Mouse (Mus musculus): ENCODE results near the gene Tgfb2. TPM values are rescaled to one million over a fixed set of nuclear protein-coding genes. Genes with fewer than 3 reads are reported as not detected.

The Tgfb2 gene
- polyA plus RNA-seq, 1 experiment from 2014 or later = 12.2 TPM

DNA sequence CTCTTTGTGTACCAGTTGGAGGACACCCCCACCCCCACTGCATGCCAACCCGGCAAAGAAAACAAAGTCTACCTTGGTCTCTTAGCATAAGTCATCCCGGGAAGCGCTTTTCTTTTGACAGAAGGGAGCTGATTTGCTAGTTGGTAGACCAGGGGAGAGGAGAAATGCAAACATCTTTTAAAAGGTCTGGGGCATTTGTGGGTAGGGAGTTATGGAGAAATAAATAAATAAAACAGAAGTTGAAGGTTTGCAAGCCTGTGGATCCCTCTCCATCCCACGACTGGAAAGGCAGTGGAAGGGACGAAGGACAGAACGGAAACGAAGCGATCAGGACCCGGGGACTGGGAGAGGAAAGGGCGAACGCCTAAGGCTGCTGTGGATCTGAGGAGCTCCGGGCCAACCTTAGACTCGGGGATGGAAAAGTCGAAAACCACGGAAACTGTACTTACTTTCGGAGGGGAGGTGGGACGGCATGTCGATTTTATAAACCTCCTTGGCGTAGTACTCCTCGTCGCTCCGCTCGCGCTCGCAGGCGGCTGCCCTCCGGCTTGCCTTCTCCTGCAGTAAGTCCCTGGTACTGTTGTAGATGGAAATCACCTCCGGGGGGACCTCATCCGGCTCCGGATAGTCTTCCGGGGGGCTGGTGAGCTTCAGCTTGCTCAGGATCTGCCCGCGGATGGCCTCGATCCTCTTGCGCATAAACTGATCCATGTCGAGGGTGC is 1.6 kb downstream of the Tgfb2 start:
- Histone ChIP-seq H3K9me3 (ENCODE audit: control insufficient read depth, low read length) (no peaks in the 10 kb centered on the region), H3K27me3 (replicated peaks; ENCODE audit: control insufficient read depth, insufficient read depth, low read length) (no peaks in the 10 kb centered on the region), H3K4me1 (ENCODE audit: control insufficient read depth, insufficient read depth, low read length) (peaks cover 23% of the 10 kb centered on the region), H3K4me2 (ENCODE audit: low read depth, low read length) (peak overlapping the region; percentile 93), H3K36me3 (ENCODE audit: control insufficient read depth, insufficient read depth, low read length) (no peaks in the 10 kb centered on the region), H3K4me3 (ENCODE audit: low read length) (peak overlapping the region; percentile 67), H3K9ac (ENCODE audit: low read depth, low read length) (peak overlapping the region; percentile 64), H3K27ac (ENCODE audit: low read length) (peak overlapping the region; percentile 23)
- 1% methylated on average over 36 of the region's 36 CpGs for WGBS
- ATAC-seq = no peak

DNA sequence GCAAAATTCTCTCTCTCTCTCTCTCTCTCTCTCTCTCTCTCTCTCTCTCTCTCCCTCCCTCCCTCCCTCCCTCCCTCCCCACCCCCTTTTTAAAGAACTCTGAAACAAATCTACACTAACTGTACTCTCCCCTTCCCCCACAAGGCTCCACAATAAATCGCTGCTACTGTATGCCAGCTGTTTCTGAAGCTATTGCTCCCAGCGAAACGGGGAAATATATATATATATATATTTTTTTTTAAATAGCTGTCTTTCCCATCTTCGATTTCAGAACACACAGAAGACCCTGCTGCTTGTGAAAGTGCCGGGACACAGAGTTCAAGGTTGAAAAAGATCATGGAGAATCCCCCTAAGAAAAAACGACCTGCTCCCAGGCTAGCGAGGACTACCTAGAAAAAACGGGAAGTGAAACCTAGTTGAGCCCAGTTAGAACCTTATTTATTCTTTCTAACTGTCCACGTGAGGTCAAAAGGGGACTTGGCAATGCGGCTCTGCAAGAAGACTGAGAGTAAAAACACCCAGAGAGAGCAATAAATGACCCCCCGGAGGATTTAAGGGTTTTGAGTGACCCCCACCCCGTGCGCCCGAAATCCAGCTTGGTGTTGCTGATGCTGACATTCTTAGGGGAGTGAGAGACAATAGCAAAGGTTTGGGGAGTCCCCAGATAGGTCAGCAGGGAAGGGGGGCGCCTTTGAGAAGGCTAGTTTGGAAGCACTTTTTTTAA is 2.4 kb downstream of the Tgfb2 start:
- Histone ChIP-seq H3K9me3 (ENCODE audit: control insufficient read depth, low read length) (no peaks in the 10 kb centered on the region), H3K27me3 (replicated peaks; ENCODE audit: control insufficient read depth, insufficient read depth, low read length) (no peaks in the 10 kb centered on the region), H3K4me1 (ENCODE audit: control insufficient read depth, insufficient read depth, low read length) (peaks cover 23% of the 10 kb centered on the region), H3K9ac (ENCODE audit: low read depth, low read length) (peak overlapping the region; percentile 64), H3K4me2 (ENCODE audit: low read depth, low read length) (peak overlapping the region; percentile 93), H3K36me3 (ENCODE audit: control insufficient read depth, insufficient read depth, low read length) (no peaks in the 10 kb centered on the region), H3K27ac (ENCODE audit: low read length) (peak overlapping the region; percentile 23; the same call in 1 of the 2 replicates), H3K4me3 (ENCODE audit: low read length) (peak overlapping the region; percentile 67)
- 1% methylated on average over 15 of the region's 15 CpGs for WGBS
- ATAC-seq = no peak

DNA sequence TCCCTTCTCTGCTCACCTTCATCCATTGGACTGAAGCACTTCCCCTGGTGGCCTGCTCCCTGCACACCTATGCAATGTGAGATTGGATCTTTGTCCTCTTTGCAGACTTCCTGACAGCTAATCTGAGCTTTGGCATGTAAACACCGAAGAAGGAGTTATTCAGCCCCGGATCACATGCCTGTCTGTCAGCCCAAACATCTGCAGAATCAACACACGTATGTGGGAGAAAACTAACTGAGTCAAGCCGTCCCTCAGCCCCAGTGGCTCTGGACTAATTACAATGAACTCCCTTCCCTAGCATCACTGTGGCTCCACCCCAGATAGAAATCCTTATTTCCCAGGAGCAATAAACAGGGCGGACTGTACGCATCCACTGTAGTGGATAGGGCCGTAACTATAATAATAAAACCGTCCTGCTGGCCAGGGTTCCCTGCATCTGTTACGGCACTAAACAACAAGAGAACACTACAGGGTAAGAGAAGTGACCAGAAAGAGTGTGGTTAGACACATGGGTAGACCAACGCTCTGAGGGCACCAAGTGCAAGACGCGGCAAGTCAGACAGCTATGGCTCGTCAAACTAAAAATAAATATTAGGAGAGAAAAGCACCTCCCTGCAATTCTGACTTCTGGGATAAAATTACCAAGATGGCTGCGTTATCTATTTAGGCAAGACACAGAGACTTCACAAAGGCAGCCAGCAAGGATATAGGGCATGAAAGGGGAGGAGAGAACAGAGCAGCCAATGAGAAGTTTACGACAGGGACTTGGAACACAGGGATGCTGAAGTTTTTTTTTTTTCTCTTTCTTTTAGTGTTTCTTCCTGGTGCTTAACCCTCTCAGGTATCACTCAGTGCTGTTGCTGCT is 3.2 kb downstream of the Tgfb2 start:
- 10% methylated on average over 15 of the region's 15 CpGs for WGBS
- Histone ChIP-seq H3K36me3 (ENCODE audit: control insufficient read depth, insufficient read depth, low read length) (no peaks in the 10 kb centered on the region), H3K9ac (ENCODE audit: low read depth, low read length) (peak overlapping the region; percentile 17; the same call in 1 of the 2 replicates), H3K27me3 (replicated peaks; ENCODE audit: control insufficient read depth, insufficient read depth, low read length) (no peaks in the 10 kb centered on the region), H3K9me3 (ENCODE audit: control insufficient read depth, low read length) (no peaks in the 10 kb centered on the region), H3K4me2 (ENCODE audit: low read depth, low read length) (peak overlapping the region; percentile 93), H3K27ac (ENCODE audit: low read length) (no peak overlapping the region), H3K4me3 (ENCODE audit: low read length) (peak overlapping the region; percentile 67), H3K4me1 (ENCODE audit: control insufficient read depth, insufficient read depth, low read length) (peaks cover 23% of the 10 kb centered on the region)
- ATAC-seq = peak; percentile 34

DNA sequence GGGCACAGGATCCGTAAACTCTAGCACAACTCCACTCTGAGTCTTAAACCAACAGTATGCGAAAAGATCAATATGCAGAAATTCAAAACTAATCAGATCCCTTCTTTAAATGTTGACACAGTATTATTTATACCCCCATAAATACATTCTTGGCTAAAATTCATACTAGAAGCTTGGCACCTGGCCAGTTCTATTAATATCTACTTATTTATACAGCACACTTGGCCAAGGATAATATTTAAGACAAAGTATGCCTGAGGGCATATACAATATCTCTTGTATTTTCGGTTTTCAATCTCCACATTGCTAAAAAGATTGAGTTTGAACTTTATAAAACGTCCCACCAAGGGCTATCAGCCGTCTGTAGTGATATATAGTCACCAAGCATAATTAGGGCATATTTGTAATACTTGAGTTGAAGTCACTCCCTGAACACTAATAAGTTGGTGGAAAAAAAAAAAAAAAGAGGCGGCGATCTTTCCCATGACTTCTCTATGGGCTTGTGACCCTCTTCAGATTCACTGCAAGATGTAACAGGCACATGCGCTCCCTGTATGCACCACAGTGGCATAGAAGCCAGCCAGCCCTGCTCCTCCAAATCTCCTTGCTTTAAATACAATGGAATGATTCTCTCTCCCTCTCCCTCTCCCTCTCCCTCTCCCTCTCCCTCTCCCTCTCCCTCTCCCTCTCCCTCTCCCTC is 4.4 kb downstream of the Tgfb2 start:
- no peak overlapping the region for H3K4me3 ChIP-seq (ENCODE audit: low read length)
- H3K9me3 ChIP-seq (ENCODE audit: control insufficient read depth, low read length) = no peaks in the 10 kb centered on the region
- no peak for ATAC-seq
- H3K36me3 ChIP-seq (ENCODE audit: control insufficient read depth, insufficient read depth, low read length) = no peaks in the 10 kb centered on the region
- H3K27me3 ChIP-seq (replicated peaks; ENCODE audit: control insufficient read depth, insufficient read depth, low read length) = no peaks in the 10 kb centered on the region
- H3K4me2 ChIP-seq (ENCODE audit: low read depth, low read length) = no peak overlapping the region
- no peak overlapping the region for H3K27ac ChIP-seq (ENCODE audit: low read length)
- 39% methylated on average over 8 of the region's 8 CpGs for WGBS
- H3K9ac ChIP-seq (ENCODE audit: low read depth, low read length) = no peak overlapping the region
- H3K4me1 ChIP-seq (ENCODE audit: control insufficient read depth, insufficient read depth, low read length) = peaks cover 23% of the 10 kb centered on the region

DNA sequence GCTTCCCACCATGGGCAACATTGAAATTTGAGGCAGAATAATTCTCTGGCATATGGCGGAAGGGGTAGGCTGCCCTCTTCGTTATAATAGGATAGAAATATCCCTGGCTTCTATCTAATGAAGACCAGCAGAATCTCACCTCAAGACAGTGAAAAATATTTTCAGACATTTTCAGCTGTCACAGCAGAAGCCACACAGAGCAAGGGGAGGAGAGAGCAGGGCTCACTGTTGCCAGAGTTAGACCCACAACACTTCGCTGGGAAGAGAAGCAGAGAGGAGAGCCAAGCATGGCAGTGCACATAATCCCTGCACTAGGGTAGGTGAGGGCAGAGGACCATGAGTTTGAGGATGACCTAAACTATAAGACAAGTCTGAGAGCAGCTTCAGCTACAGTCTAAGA is 5.3 kb downstream of the Tgfb2 start:
- 81% methylated on average over 3 of the region's 3 CpGs for WGBS
- Histone ChIP-seq H3K36me3 (ENCODE audit: control insufficient read depth, insufficient read depth, low read length) (no peaks in the 10 kb centered on the region), H3K9me3 (ENCODE audit: control insufficient read depth, low read length) (no peaks in the 10 kb centered on the region), H3K4me1 (ENCODE audit: control insufficient read depth, insufficient read depth, low read length) (peaks cover 21% of the 10 kb centered on the region), H3K27ac (ENCODE audit: low read length) (no peak overlapping the region), H3K4me2 (ENCODE audit: low read depth, low read length) (no peak overlapping the region), H3K4me3 (ENCODE audit: low read length) (no peak overlapping the region), H3K27me3 (replicated peaks; ENCODE audit: control insufficient read depth, insufficient read depth, low read length) (no peaks in the 10 kb centered on the region), H3K9ac (ENCODE audit: low read depth, low read length) (no peak overlapping the region)
- ATAC-seq = no peak

DNA sequence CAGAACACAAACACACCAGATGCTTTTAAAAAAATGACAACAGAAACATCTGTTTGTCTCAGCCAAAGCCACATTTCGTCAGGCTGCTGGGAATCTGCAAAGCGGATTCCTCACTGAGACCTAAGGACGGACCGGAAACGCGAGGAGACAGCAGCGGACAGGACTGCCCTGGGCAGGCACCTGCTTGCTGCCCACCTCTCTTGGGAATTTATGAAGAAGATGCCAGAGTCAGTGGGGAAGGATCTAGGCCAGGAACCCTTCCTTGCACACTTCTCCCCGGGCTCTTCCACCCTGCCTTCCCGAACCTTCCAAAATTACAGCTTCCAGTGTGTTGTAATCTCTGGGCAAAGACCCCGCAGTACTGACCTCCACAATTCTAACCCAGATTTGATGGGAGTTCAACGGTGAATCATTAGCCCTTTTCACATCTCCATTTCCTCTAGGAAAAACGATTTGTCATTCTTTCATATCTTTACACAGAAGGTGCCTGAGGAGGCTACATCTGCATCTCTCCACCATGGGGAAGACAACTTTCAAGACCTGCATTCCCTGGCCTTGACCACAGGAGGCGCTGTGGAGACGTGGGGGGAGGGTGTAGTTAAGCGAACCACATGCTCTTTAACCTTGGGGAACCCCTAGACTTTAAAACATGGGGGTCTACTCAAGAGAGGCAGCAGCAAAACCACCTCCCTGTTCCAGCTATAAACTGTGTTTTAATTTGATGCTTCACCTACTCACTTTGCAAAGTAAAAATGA is 7.0 kb downstream of the Tgfb2 start:
- WGBS = 75% methylated on average over 15 of the region's 15 CpGs

DNA sequence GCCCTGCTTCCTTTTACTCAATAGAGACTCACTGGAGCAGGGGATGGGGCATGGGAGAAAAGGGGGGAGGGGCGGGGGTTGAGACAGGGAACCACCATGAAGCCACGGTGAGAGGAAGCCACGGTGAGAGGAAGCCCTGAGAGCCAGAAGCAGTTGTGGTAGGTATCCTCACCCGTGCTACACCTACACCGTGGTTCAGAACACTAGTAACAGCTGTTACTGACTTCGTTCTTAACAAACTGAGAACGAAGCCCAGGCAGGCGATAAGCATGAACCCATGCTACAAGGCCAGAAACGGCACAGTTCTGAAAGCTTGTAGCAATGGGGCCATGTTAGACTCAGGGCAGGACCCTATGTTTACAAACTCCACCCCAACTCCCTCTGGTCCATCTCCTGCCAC is 9.6 kb downstream of the Tgfb2 start:
- ATAC-seq = no peak
- no peak overlapping the region for H3K27ac ChIP-seq (ENCODE audit: low read length)

More for the DNA sequence above, 7.0 kb downstream of the Tgfb2 start:
- Histone ChIP-seq H3K4me2 (ENCODE audit: low read depth, low read length) (no peak overlapping the region), H3K27ac (ENCODE audit: low read length) (no peak overlapping the region), H3K27me3 (replicated peaks; ENCODE audit: control insufficient read depth, insufficient read depth, low read length) (no peaks in the 10 kb centered on the region), H3K4me3 (ENCODE audit: low read length) (no peak overlapping the region), H3K9ac (ENCODE audit: low read depth, low read length) (no peak overlapping the region), H3K36me3 (ENCODE audit: control insufficient read depth, insufficient read depth, low read length) (no peaks in the 10 kb centered on the region), H3K9me3 (ENCODE audit: control insufficient read depth, low read length) (no peaks in the 10 kb centered on the region), H3K4me1 (ENCODE audit: control insufficient read depth, insufficient read depth, low read length) (peaks cover 16% of the 10 kb centered on the region)
- no peak for ATAC-seq

DNA sequence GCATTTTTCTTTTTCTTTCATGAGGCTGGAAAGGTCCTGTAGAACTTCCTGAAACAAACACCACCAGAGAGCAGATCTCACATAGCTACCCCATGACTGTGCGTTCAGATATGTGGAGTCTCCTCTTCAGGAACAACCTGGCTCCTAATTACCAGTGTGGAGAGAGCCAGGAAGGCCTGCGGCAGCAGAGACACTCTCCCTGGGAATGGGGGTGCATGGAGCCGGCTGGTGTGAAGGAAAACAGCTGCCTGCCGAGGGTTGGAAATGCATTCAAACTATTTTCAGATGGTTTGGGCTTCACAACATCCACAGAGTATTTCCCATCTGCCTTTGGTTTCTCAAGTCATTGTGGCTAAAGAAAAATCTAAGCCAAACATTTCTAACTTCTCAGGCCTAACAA is 10.4 kb downstream of the Tgfb2 start:
- 28% methylated on average over 4 of the region's 4 CpGs for WGBS
- Histone ChIP-seq H3K4me1 (ENCODE audit: control insufficient read depth, insufficient read depth, low read length) (peaks cover 6% of the 10 kb centered on the region; the same call in 1 of the 2 replicates), H3K4me2 (ENCODE audit: low read depth, low read length) (no peak overlapping the region), H3K4me3 (ENCODE audit: low read length) (no peak overlapping the region), H3K9me3 (ENCODE audit: control insufficient read depth, low read length) (no peaks in the 10 kb centered on the region), H3K27me3 (replicated peaks; ENCODE audit: control insufficient read depth, insufficient read depth, low read length) (no peaks in the 10 kb centered on the region), H3K9ac (ENCODE audit: low read depth, low read length) (no peak overlapping the region), H3K36me3 (ENCODE audit: control insufficient read depth, insufficient read depth, low read length) (no peaks in the 10 kb centered on the region), H3K27ac (ENCODE audit: low read length) (0 out of 2 replicates have a peak overlapping the region, but pooled peaks have one; percentile 15)
- ATAC-seq = peak; percentile 42; the same call in 1 of the 2 replicates

More for the DNA sequence above, 9.6 kb downstream of the Tgfb2 start:
- no peak overlapping the region for H3K9ac ChIP-seq (ENCODE audit: low read depth, low read length)
- H3K4me2 ChIP-seq (ENCODE audit: low read depth, low read length) = no peak overlapping the region
- H3K4me1 ChIP-seq (ENCODE audit: control insufficient read depth, insufficient read depth, low read length) = peaks cover 6% of the 10 kb centered on the region; the same call in 1 of the 2 replicates
- no peaks in the 10 kb centered on the region for H3K36me3 ChIP-seq (ENCODE audit: control insufficient read depth, insufficient read depth, low read length)
- 86% methylated on average over 9 of the region's 9 CpGs for WGBS
- no peaks in the 10 kb centered on the region for H3K9me3 ChIP-seq (ENCODE audit: control insufficient read depth, low read length)
- H3K4me3 ChIP-seq (ENCODE audit: low read length) = no peak overlapping the region
- no peaks in the 10 kb centered on the region for H3K27me3 ChIP-seq (replicated peaks; ENCODE audit: control insufficient read depth, insufficient read depth, low read length)

Measured in intestine, embryonic 16.5 days (tissue).